Mouse (Mus musculus) neural tube, embryonic 15.5 days (tissue): ENCODE data around the gene Srrm4. TPM values are rescaled to one million over a fixed set of nuclear protein-coding genes. Genes with fewer than 3 reads are reported as not detected.

Source experiments
- ATAC-seq: fragments of 200-750 bp; cut with Nextera tagmentation; 2 replicates; pipeline ENCODE4 v1.8.0; 2017; ENCODE audit warnings: mild to moderate bottlenecking, moderate TSS enrichment, moderate library complexity; ENCODE audit not compliant: low FRiP score
- H3K27ac ChIP-seq: fragments of 300-500 bp; sonication (generic); replicated peaks from 2 replicates; pipeline ENCODE4 v1.5.1; 2015; ENCODE audit warnings: mild to moderate bottlenecking, inconsistent platforms
- H3K27me3 ChIP-seq: fragments of 300-500 bp; sonication (generic); replicated peaks from 2 replicates; pipeline ENCODE4 v1.6.1; 2015; ENCODE audit warnings: inconsistent platforms
- H3K36me3 ChIP-seq: fragments of 300-500 bp; sonication (generic); 2 replicates; pipeline ENCODE4 v1.6.1; 2015; ENCODE audit warnings: inconsistent platforms
- H3K4me1 ChIP-seq: fragments of 300-500 bp; sonication (generic); 2 replicates; pipeline ENCODE4 v1.6.1; 2015; ENCODE audit warnings: inconsistent platforms
- H3K4me2 ChIP-seq: fragments of 300-500 bp; sonication (generic); 2 replicates; pipeline ENCODE4 v1.6.1; 2015; ENCODE audit warnings: inconsistent platforms, mild to moderate bottlenecking, moderate library complexity
- H3K4me3 ChIP-seq: fragments of 300-500 bp; sonication (generic); replicated peaks from 2 replicates; pipeline ENCODE4 v1.5.1; 2015; ENCODE audit warnings: mild to moderate bottlenecking, inconsistent platforms
- H3K9ac ChIP-seq: fragments of 300-500 bp; sonication (generic); replicated peaks from 2 replicates; pipeline ENCODE4 v1.6.1; 2015; ENCODE audit warnings: mild to moderate bottlenecking, inconsistent platforms
- H3K9me3 ChIP-seq: fragments of 300-500 bp; sonication (generic); replicated peaks from 2 replicates; pipeline ENCODE4 v1.6.1; 2016; ENCODE audit warnings: inconsistent platforms
- WGBS: fragments of 180-500 bp; shearing (Covaris S2); methylation state at CpG from one replicate; pipeline ENCODE4 v1.1.7; 2015; ENCODE audit warnings: mixed read lengths; 5-methylcytosine and 5-hydroxymethylcytosine counted together
- polyA plus RNA-seq: library from polyadenylated mRNA; unstranded; fragments of >200 nt; fragmentation: Nextera tagmentation; extraction: Ambion mirVana; gene quantifications from 2 replicates; pipeline ENCODE4 v1.2.1, GENCODE M21; 2015

Gene Srrm4
- polyA plus RNA-seq, 1 experiment from 2014 or later, result 15.6 TPM

GRCm38 (mm10) chr5:116552584-116552983 is 39.0 kb downstream of the Srrm4 start:
- no peak overlapping the region for H3K27ac ChIP-seq
- H3K9ac ChIP-seq, result no peak overlapping the region

GRCm38 (mm10) chr5:116545746-116546145 is 45.9 kb downstream of the Srrm4 start:
- no peak overlapping the region for H3K4me3 ChIP-seq
- no peaks in the 10 kb centered on the region for H3K27me3 ChIP-seq
- H3K9ac ChIP-seq, result no peak overlapping the region
- no peaks in the 10 kb centered on the region for H3K4me1 ChIP-seq
- H3K36me3 ChIP-seq, result peaks cover 9% of the 10 kb centered on the region
- no peak overlapping the region for H3K27ac ChIP-seq
- H3K9me3 ChIP-seq, result no peaks in the 10 kb centered on the region
- ATAC-seq, result no peak
- WGBS, result 44% methylated on average over 11 of the region's 11 CpGs
- H3K4me2 ChIP-seq, result no peak overlapping the region

More at GRCm38 (mm10) chr5:116552584-116552983, 39.0 kb downstream of the Srrm4 start:
- H3K4me2 ChIP-seq, result no peak overlapping the region
- peaks cover under 1% of the 10 kb centered on the region; the same call in 1 of the 2 replicates for H3K36me3 ChIP-seq
- H3K4me1 ChIP-seq, result peaks cover 10% of the 10 kb centered on the region; the same call in 1 of the 2 replicates
- no peaks in the 10 kb centered on the region for H3K27me3 ChIP-seq
- no peak for ATAC-seq
- no peaks in the 10 kb centered on the region for H3K9me3 ChIP-seq
- H3K4me3 ChIP-seq, result no peak overlapping the region

DNA sequence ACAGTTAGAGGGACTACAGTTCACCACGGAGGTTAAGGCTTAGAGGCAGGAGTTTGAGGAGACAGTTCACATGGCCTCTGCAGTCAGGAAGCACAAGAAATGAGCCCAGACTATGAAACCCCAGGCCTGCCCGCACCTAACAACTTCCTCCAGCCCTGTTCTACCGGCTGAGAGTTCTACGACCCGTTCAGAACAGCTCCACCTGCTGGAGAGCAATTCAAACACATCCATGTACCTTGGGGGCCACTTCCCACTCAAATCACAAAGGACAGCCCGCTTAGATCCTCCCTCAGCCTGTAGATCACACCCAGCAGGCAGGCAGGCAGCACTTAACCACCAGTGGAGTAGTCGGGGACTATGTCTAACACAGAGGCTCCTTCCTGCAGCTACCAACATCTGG is 49.3 kb downstream of the Srrm4 start:
- H3K9me3 ChIP-seq, result no peaks in the 10 kb centered on the region
- WGBS, result 66% methylated on average over 7 of the region's 7 CpGs
- H3K27ac ChIP-seq, result no peak overlapping the region
- no peaks in the 10 kb centered on the region for H3K27me3 ChIP-seq
- peaks cover 6% of the 10 kb centered on the region for H3K36me3 ChIP-seq
- H3K4me1 ChIP-seq, result peaks cover 18% of the 10 kb centered on the region
- no peak overlapping the region for H3K4me2 ChIP-seq
- no peak for ATAC-seq
- no peak overlapping the region for H3K4me3 ChIP-seq
- no peak overlapping the region for H3K9ac ChIP-seq

- no peak for ATAC-seq
- 83% methylated on average over 3 of the region's 3 CpGs for WGBS
- no peaks in the 10 kb centered on the region for H3K27me3 ChIP-seq
- H3K27ac ChIP-seq, result no peak overlapping the region
- H3K4me3 ChIP-seq, result no peak overlapping the region
- H3K36me3 ChIP-seq, result no peaks in the 10 kb centered on the region
- peaks cover 18% of the 10 kb centered on the region for H3K4me1 ChIP-seq
- H3K9ac ChIP-seq, result no peak overlapping the region
- no peaks in the 10 kb centered on the region for H3K9me3 ChIP-seq
- H3K4me2 ChIP-seq, result no peak overlapping the region
Measured at GRCm38 (mm10) chr5:116541128-116541527, 50.5 kb downstream of the Srrm4 start.

DNA sequence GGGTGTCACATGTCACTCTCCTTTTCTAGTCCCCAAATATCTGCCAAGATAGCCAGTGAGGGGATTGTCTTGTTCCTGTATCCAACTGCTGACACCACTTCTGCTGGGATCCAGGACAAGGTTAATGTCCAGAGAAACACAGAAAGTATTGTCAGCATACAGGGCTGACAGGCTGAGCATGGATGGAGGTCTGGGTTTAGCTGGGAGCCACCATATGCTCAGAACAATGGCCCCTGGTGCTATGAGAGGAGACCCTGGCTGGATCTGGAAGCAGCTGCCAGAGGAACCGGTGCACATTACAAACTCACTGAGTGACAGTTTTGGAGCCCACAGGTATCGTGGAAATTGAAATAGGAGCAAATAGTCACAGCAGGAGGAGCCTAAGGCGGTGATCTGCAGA is 52.3 kb downstream of the Srrm4 start:
- Histone ChIP-seq H3K4me3 (no peak overlapping the region), H3K4me2 (0 out of 2 replicates have a peak overlapping the region, but pooled peaks have one; percentile 19), H3K27ac (peak overlapping the region; percentile 68), H3K4me1 (peaks cover 18% of the 10 kb centered on the region), H3K27me3 (no peaks in the 10 kb centered on the region), H3K36me3 (no peaks in the 10 kb centered on the region), H3K9ac (no peak overlapping the region), H3K9me3 (no peaks in the 10 kb centered on the region)
- ATAC-seq, result no peak
- WGBS, result 26% methylated on average over 3 of the region's 3 CpGs

- WGBS, result 67% methylated on average over 3 of the region's 3 CpGs
- ATAC-seq, result no peak
- Histone ChIP-seq H3K9ac (no peak overlapping the region), H3K4me3 (no peak overlapping the region), H3K4me1 (peaks cover 18% of the 10 kb centered on the region), H3K27me3 (no peaks in the 10 kb centered on the region), H3K36me3 (no peaks in the 10 kb centered on the region), H3K27ac (no peak overlapping the region), H3K4me2 (no peak overlapping the region), H3K9me3 (no peaks in the 10 kb centered on the region)
Measured at GRCm38 (mm10) chr5:116538491-116538890, 53.1 kb downstream of the Srrm4 start.

- no peaks in the 10 kb centered on the region for H3K36me3 ChIP-seq
- no peak overlapping the region for H3K4me2 ChIP-seq
- ATAC-seq, result peak; percentile 65; the same call in 1 of the 2 replicates
- WGBS, result 20% methylated on average over 4 of the region's 4 CpGs
- no peak overlapping the region for H3K4me3 ChIP-seq
- no peaks in the 10 kb centered on the region for H3K27me3 ChIP-seq
- no peaks in the 10 kb centered on the region for H3K9me3 ChIP-seq
- peaks cover 21% of the 10 kb centered on the region for H3K4me1 ChIP-seq
- H3K9ac ChIP-seq, result no peak overlapping the region
- no peak overlapping the region for H3K27ac ChIP-seq
Measured at GRCm38 (mm10) chr5:116526324-116526723, 65.3 kb downstream of the Srrm4 start.

- ATAC-seq, result no peak
- Histone ChIP-seq H3K4me1 (peaks cover 21% of the 10 kb centered on the region), H3K9me3 (no peaks in the 10 kb centered on the region), H3K27me3 (no peaks in the 10 kb centered on the region), H3K4me3 (no peak overlapping the region), H3K9ac (no peak overlapping the region), H3K27ac (no peak overlapping the region), H3K36me3 (no peaks in the 10 kb centered on the region), H3K4me2 (no peak overlapping the region)
- WGBS, result 69% methylated on average over 8 of the region's 8 CpGs
Measured at GRCm38 (mm10) chr5:116525308-116525707, 66.3 kb downstream of the Srrm4 start.

- 76% methylated on average over 8 of the region's 8 CpGs for WGBS
- Histone ChIP-seq H3K27me3 (no peaks in the 10 kb centered on the region), H3K9ac (no peak overlapping the region), H3K9me3 (no peaks in the 10 kb centered on the region), H3K4me2 (no peak overlapping the region), H3K36me3 (no peaks in the 10 kb centered on the region), H3K27ac (no peak overlapping the region), H3K4me3 (no peak overlapping the region), H3K4me1 (peaks cover 21% of the 10 kb centered on the region)
- ATAC-seq, result no peak
Measured at GRCm38 (mm10) chr5:116523553-116523952, 68.1 kb downstream of the Srrm4 start.

DNA sequence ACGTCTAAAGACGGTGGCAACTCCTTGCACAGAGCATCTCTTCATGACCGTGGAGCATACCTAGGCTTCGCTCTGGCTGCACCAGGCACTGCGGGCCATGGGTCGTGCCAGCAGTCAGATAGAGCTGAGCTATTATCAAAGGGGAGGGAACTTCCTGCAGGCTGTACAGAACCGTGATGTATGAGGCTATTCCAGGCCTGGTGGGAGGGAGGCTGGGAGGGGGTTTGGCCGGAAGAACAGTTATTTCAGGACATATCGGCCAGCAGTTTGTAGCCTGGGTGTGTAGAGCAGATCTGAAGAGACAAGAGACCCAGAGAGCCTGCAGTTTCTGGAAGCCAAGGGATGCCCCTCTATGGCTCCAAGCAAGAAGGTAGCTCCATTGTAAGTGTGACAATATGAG is 68.5 kb downstream of the Srrm4 start:
- H3K4me1 ChIP-seq, result peaks cover 21% of the 10 kb centered on the region
- H3K9me3 ChIP-seq, result no peaks in the 10 kb centered on the region
- H3K4me2 ChIP-seq, result no peak overlapping the region
- WGBS, result 50% methylated on average over 9 of the region's 9 CpGs
- no peak overlapping the region for H3K9ac ChIP-seq
- no peak overlapping the region for H3K27ac ChIP-seq
- ATAC-seq, result no peak
- H3K36me3 ChIP-seq, result no peaks in the 10 kb centered on the region
- no peak overlapping the region for H3K4me3 ChIP-seq
- no peaks in the 10 kb centered on the region for H3K27me3 ChIP-seq

DNA sequence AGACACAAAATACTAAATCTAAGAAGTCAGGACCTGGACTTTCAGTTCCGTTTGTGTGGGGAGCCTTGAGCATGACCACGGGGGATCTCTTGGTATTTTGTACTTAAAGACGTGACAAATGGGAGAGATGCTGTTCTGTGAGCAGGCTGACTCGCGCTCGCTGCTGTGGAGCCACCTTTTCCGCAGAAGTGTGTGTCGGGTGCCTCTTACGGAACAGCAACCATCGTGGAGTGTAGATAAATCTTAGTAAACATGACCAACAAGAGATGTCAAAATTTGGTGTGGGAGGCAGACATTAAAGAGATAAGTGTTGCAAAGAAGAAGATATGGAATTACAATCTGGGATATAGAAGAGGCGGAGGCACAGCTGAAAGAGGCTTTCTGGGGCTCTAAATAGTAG is 69.3 kb downstream of the Srrm4 start:
- no peaks in the 10 kb centered on the region for H3K27me3 ChIP-seq
- peaks cover 21% of the 10 kb centered on the region for H3K4me1 ChIP-seq
- 68% methylated on average over 11 of the region's 11 CpGs for WGBS
- no peaks in the 10 kb centered on the region for H3K9me3 ChIP-seq
- ATAC-seq, result no peak
- no peak overlapping the region for H3K4me2 ChIP-seq
- H3K9ac ChIP-seq, result no peak overlapping the region
- no peak overlapping the region for H3K27ac ChIP-seq
- no peak overlapping the region for H3K4me3 ChIP-seq
- H3K36me3 ChIP-seq, result no peaks in the 10 kb centered on the region

DNA sequence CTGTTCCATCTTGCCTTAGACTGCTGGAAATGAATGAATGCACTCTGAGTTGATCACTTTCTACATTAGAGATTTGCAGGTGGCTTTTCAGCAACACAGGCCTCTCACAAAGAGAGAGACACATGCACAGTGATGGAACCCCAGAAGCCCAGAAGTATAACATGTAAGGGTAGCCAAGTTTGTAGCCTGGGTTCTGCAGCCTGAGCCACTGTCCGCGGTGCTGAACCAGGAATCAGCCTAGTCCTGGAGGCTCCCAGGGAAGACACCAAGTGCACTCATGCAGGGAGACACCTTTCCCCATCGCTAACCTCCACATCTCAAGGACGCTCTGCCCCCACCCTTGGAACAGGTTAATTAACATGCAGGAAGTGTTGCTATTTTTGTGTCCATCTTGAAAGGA is 73.6 kb downstream of the Srrm4 start:
- WGBS, result 17% methylated on average over 4 of the region's 4 CpGs
- H3K27me3 ChIP-seq, result no peaks in the 10 kb centered on the region
- no peak for ATAC-seq
- no peak overlapping the region for H3K4me3 ChIP-seq
- H3K4me1 ChIP-seq, result peaks cover 13% of the 10 kb centered on the region
- H3K27ac ChIP-seq, result no peak overlapping the region
- no peak overlapping the region for H3K4me2 ChIP-seq
- 0 out of 2 replicates have a peak, but pooled peaks cover 4% of the 10 kb centered on the region for H3K36me3 ChIP-seq
- H3K9ac ChIP-seq, result no peak overlapping the region
- no peaks in the 10 kb centered on the region for H3K9me3 ChIP-seq

GRCm38 (mm10) chr5:116512135-116512534 is 79.5 kb downstream of the Srrm4 start:
- ATAC-seq, result no peak
- Histone ChIP-seq H3K9ac (no peak overlapping the region), H3K36me3 (0 out of 2 replicates have a peak, but pooled peaks cover 4% of the 10 kb centered on the region), H3K27ac (no peak overlapping the region), H3K4me3 (no peak overlapping the region), H3K4me2 (no peak overlapping the region), H3K27me3 (no peaks in the 10 kb centered on the region), H3K9me3 (no peaks in the 10 kb centered on the region), H3K4me1 (peaks cover 14% of the 10 kb centered on the region)
- 72% methylated on average over 4 of the region's 4 CpGs for WGBS
